Mouse (Mus musculus) olfactory bulb, adult 2 months (tissue): Measurements from ENCODE around the gene Megf6.

Experiments used
- CTCF ChIP-seq: fragments of 200-500 bp; IDR thresholded peaks from 2 replicates; pipeline ENCODE4 v1.5.1; 2012; ENCODE audit warnings: low read depth, mild to moderate bottlenecking, low read length, moderate library complexity; ENCODE audit not compliant: insufficient read depth
- POLR2A ChIP-seq: fragments of 200-500 bp; IDR thresholded peaks from 2 replicates; pipeline ENCODE4 v1.6.1; 2012; ENCODE audit warnings: mild to moderate bottlenecking, low read depth, low read length, moderate library complexity; ENCODE audit not compliant: insufficient read depth

DNA sequence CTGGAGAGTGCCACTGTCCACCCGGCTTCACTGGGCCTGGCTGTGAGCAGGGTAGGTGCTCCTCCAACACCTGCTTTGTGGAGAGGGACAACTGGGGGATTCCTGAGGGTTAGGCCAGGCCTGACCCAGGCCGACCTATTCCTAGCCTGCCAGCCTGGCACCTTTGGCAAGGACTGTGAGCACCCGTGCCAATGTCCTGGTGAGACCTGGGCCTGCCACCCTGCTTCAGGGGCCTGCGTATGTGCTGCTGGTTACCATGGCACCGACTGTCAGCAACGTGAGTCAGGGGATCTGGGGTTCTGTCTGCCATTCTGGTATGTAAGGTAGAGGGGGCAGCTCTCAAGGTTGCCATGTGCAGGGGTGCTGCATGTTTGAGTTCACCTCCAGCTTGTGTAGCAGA, 97.0 kb downstream of the Megf6 start:
- TF ChIP-seq CTCF (no peak), POLR2A (no peak)
